13 mouse cellular contexts compared by ENCODE assay signal in genomic region chr15:84712566-84713405, GRCm38 (mm10). TPM values are rescaled to one million over a fixed set of nuclear protein-coding genes. Genes with fewer than 3 reads are reported as not detected.
DNase-seq lines count a peak whose midpoint lies in the region; ATAC-seq and TF ChIP-seq lines count a peak whose summit lies in the region.
"Had no signal": no experiment of that assay in that cellular context is flagged by ENCODE, and none has a peak within 500 bp of the region (broad histone marks: within the 10 kb centered on the region; RNA-seq: fewer than 3 reads in every experiment).

No protein-coding gene starts in this region.

- no peak for ATAC-seq in lung, embryonic 15.5 days (ENCODE audit: borderline replicate concordance, extremely low read depth, low FRiP score, low TSS enrichment)
- peak; percentile 49 for ATAC-seq in heart, postnatal 0 days (ENCODE audit: insufficient read depth, low read depth)
- ATAC-seq in stomach, embryonic 15.5 days (ENCODE audit: insufficient read depth, low FRiP score, low read depth), result no peak
- ATAC-seq in hindbrain, embryonic 14.5 days (ENCODE audit: low FRiP score), result no peak
- ATAC-seq: liver, postnatal 0 days had no signal

- no peaks in the 10 kb centered on the region for H3K27me3 ChIP-seq in lung, embryonic 15.5 days
- H3K27me3 ChIP-seq in heart, postnatal 0 days (ENCODE audit: control insufficient read depth, insufficient read depth, low read length), result no peaks in the 10 kb centered on the region
- no peaks in the 10 kb centered on the region for H3K27me3 ChIP-seq in stomach, embryonic 15.5 days (replicated peaks)
- H3K27me3 ChIP-seq in hindbrain, embryonic 14.5 days (ENCODE audit: control insufficient read depth, insufficient read depth, low read length), result no peaks in the 10 kb centered on the region

- no peak overlapping the region for H3K9ac ChIP-seq in lung, embryonic 15.5 days
- no peak overlapping the region for H3K9ac ChIP-seq in heart, postnatal 0 days (replicated peaks; ENCODE audit: low read depth, low read length)
- H3K9ac ChIP-seq in stomach, embryonic 15.5 days, result no peak overlapping the region
- no peak overlapping the region for H3K9ac ChIP-seq in hindbrain, embryonic 14.5 days
- H3K9ac ChIP-seq: liver, postnatal 0 days had no signal

- no peak for TF ChIP-seq POLR2A in embryonic fibroblast, embryonic 13.5 days (IDR thresholded peaks at IDR 0.05; ENCODE audit: low read depth, low read length)

- no peak for TF ChIP-seq CTCF in embryonic fibroblast, embryonic 13.5 days (IDR thresholded peaks at IDR 0.05; ENCODE audit: borderline replicate concordance, insufficient read depth, low read length)
- no peak for TF ChIP-seq CTCF in heart, postnatal 0 days (IDR thresholded peaks at IDR 0.05; ENCODE audit: low read depth)

- DNase-seq in lung, postnatal 14 days, result no peak
- DNase-seq in heart, postnatal 0 days (ENCODE audit: low spot score), result peak; percentile 76
- DNase-seq in spleen, postnatal 10 days (ENCODE audit: low spot score in 2 of 2), result no peak
- no peak for DNase-seq in frontal cortex, postnatal 25 days (ENCODE audit: low spot score in 2 of 2)
- no peak for DNase-seq in hindbrain, embryonic 14.5 days (ENCODE audit: low spot score)
- DNase-seq: liver, postnatal 0 days; right cerebral cortex, postnatal 25 days; thymus, postnatal 25 days had no signal

- WGBS in lung, embryonic 15.5 days, result 31% methylated on average over 14 of the region's 14 CpGs
- WGBS in heart, postnatal 0 days, result 43% methylated on average over 14 of the region's 14 CpGs
- WGBS in stomach, embryonic 15.5 days, result 44% methylated on average over 14 of the region's 14 CpGs
- WGBS in hindbrain, embryonic 14.5 days, result 70% methylated on average over 14 of the region's 14 CpGs

- H3K9me3 ChIP-seq in lung, embryonic 15.5 days, result no peaks in the 10 kb centered on the region
- no peaks in the 10 kb centered on the region for H3K9me3 ChIP-seq in heart, postnatal 0 days (replicated peaks; ENCODE audit: control insufficient read depth, low read length)
- no peaks in the 10 kb centered on the region for H3K9me3 ChIP-seq in stomach, embryonic 15.5 days
- H3K9me3 ChIP-seq in hindbrain, embryonic 14.5 days (ENCODE audit: control insufficient read depth, low read length), result no peaks in the 10 kb centered on the region

- TF ChIP-seq EP300 in heart, postnatal 0 days (IDR thresholded peaks at IDR 0.05; ENCODE audit: low read depth), result peak; percentile 12; the same call in 1 of the 2 replicates

- H3K36me3 ChIP-seq in lung, embryonic 15.5 days, result no peaks in the 10 kb centered on the region
- H3K36me3 ChIP-seq in heart, postnatal 0 days (replicated peaks; ENCODE audit: control insufficient read depth, insufficient read depth, low read length), result no peaks in the 10 kb centered on the region
- H3K36me3 ChIP-seq in stomach, embryonic 15.5 days, result no peaks in the 10 kb centered on the region
- no peaks in the 10 kb centered on the region for H3K36me3 ChIP-seq in hindbrain, embryonic 14.5 days (replicated peaks; ENCODE audit: control insufficient read depth, insufficient read depth)

- H3K27ac ChIP-seq in lung, embryonic 15.5 days, result peak overlapping the region; percentile 61
- peak overlapping the region; percentile 52; the same call in 1 of the 2 replicates for H3K27ac ChIP-seq in embryonic fibroblast, embryonic 13.5 days (ENCODE audit: insufficient read depth, low read length)
- H3K27ac ChIP-seq in heart, postnatal 0 days (ENCODE audit: low read depth), result peak overlapping the region; percentile 88
- peak overlapping the region; percentile 45; the same call in 1 of the 2 replicates for H3K27ac ChIP-seq in stomach, embryonic 15.5 days
- no peak overlapping the region for H3K27ac ChIP-seq in hindbrain, embryonic 14.5 days

- H3K4me1 ChIP-seq in lung, embryonic 15.5 days, result peaks cover 28% of the 10 kb centered on the region
- H3K4me1 ChIP-seq in embryonic fibroblast, embryonic 13.5 days (ENCODE audit: control insufficient read depth, insufficient read depth, low read length), result peaks cover 15% of the 10 kb centered on the region
- peaks cover 23% of the 10 kb centered on the region for H3K4me1 ChIP-seq in heart, postnatal 0 days (ENCODE audit: control insufficient read depth, insufficient read depth)
- peaks cover 19% of the 10 kb centered on the region for H3K4me1 ChIP-seq in stomach, embryonic 15.5 days
- peaks cover 8% of the 10 kb centered on the region; the same call in 1 of the 2 replicates for H3K4me1 ChIP-seq in hindbrain, embryonic 14.5 days (replicated peaks; ENCODE audit: control insufficient read depth, insufficient read depth, low read length)

- no peak overlapping the region for H3K4me2 ChIP-seq in lung, embryonic 15.5 days
- no peak overlapping the region for H3K4me2 ChIP-seq in heart, postnatal 0 days (ENCODE audit: low read depth, low read length)
- H3K4me2 ChIP-seq in stomach, embryonic 15.5 days, result no peak overlapping the region
- H3K4me2 ChIP-seq in hindbrain, embryonic 14.5 days (replicated peaks), result no peak overlapping the region

- H3K4me3 ChIP-seq in lung, embryonic 15.5 days, result no peak overlapping the region
- no peak overlapping the region for H3K4me3 ChIP-seq in embryonic fibroblast, embryonic 13.5 days (ENCODE audit: insufficient read depth, low read length)
- H3K4me3 ChIP-seq in heart, postnatal 0 days (ENCODE audit: low read depth, low read length), result no peak overlapping the region
- no peak overlapping the region for H3K4me3 ChIP-seq in stomach, embryonic 15.5 days (replicated peaks)
- H3K4me3 ChIP-seq in hindbrain, embryonic 14.5 days (replicated peaks; ENCODE audit: low read length), result no peak overlapping the region

RNA-seq across cellular contexts. Expression of gene Arhgap8, which starts 7.1 kb away (rescaled TPM):
- polyA plus RNA-seq in lung, embryonic 15.5 days (2015; fragmentation: Nextera tagmentation; extraction: Ambion mirVana), result 21.1 and 25.5 TPM in 2 replicates
- polyA plus RNA-seq in embryonic fibroblast, embryonic 13.5 days (2011; ENCODE audit: insufficient read length, low read depth, missing spikeins), result 2.0 and 3.0 TPM in 2 replicates
- total RNA-seq in heart, postnatal 0 days (2014; rRNA removed; ENCODE audit: low replicate concordance), result 3.7 TPM in 1 of 2 replicates, not detected in the other
- polyA plus RNA-seq in heart, postnatal 0 days (2015; fragmentation: Nextera tagmentation; extraction: Ambion mirVana), result 1.2 and 1.3 TPM in 2 replicates
- polyA plus RNA-seq in stomach, embryonic 15.5 days (2015; fragmentation: Nextera tagmentation; extraction: Ambion mirVana), result 10.3 and 11.4 TPM in 2 replicates
- 0.87 and 1.0 TPM in 2 replicates for polyA plus RNA-seq in hindbrain, embryonic 14.5 days (2014; fragmentation: Nextera tagmentation; extraction: Ambion mirVana)
- total RNA-seq: layer of hippocampus, postnatal 14 days; MEL had no signal

RNA-seq across cellular contexts. Expression of gene Prr5, which starts 43.4 kb away (rescaled TPM):
- 22.1 and 23.7 TPM in 2 replicates for polyA plus RNA-seq in lung, embryonic 15.5 days (2015; fragmentation: Nextera tagmentation; extraction: Ambion mirVana)
- polyA plus RNA-seq in embryonic fibroblast, embryonic 13.5 days (2011; ENCODE audit: insufficient read length, low read depth, missing spikeins), result 18.6 and 19.5 TPM in 2 replicates
- total RNA-seq in heart, postnatal 0 days (2014; rRNA removed; ENCODE audit: low replicate concordance), result 7.3 and 14.8 TPM in 2 replicates
- 5.6 and 6.5 TPM in 2 replicates for polyA plus RNA-seq in heart, postnatal 0 days (2015; fragmentation: Nextera tagmentation; extraction: Ambion mirVana)
- 40.1 and 42.1 TPM in 2 replicates for polyA plus RNA-seq in stomach, embryonic 15.5 days (2015; fragmentation: Nextera tagmentation; extraction: Ambion mirVana)
- 26.2 and 27.1 TPM in 2 replicates for polyA plus RNA-seq in hindbrain, embryonic 14.5 days (2014; fragmentation: Nextera tagmentation; extraction: Ambion mirVana)
- total RNA-seq: MEL had no signal
